Mouse (Mus musculus) lung, postnatal 10 days (tissue): ENCODE data around the gene Gm49601.
A peak's percentile ranks its signal among the peaks of the same experiment; 100 is the strongest.

Experiments
- DNase-seq: peaks from one replicate; pipeline ENCODE4 v3.0.0; 2021

Gm49601 gene

GRCm38 (mm10) chr16:18629390-18630231 is 3.4 kb upstream of the Gm49601 start, which contains the start of gene Sept5:
TSS of gene Sept5 (minus strand) at chr16:18629954.
- DNase-seq: peak; percentile 75

DNA sequence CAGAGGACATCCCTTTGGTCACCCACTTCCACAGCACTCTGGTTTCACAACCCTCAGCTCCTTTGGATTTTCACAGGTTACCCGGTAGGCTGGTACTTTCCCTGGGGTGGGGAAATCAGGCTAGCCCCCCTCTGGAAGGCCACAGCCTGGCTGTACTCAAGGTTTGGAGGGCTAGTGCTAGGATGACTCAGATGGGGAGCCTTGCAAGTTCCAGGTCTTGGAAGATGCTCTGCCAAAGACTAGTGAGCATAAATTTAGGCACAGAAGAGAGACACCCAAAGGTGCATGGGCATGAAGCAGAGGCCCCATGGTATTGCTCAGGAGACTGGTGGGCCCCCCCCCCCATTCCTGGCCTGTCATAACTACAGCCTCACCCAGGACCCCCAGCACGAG is 2.7 kb upstream of the Gm49601 start:
- DNase-seq: no peak

DNA sequence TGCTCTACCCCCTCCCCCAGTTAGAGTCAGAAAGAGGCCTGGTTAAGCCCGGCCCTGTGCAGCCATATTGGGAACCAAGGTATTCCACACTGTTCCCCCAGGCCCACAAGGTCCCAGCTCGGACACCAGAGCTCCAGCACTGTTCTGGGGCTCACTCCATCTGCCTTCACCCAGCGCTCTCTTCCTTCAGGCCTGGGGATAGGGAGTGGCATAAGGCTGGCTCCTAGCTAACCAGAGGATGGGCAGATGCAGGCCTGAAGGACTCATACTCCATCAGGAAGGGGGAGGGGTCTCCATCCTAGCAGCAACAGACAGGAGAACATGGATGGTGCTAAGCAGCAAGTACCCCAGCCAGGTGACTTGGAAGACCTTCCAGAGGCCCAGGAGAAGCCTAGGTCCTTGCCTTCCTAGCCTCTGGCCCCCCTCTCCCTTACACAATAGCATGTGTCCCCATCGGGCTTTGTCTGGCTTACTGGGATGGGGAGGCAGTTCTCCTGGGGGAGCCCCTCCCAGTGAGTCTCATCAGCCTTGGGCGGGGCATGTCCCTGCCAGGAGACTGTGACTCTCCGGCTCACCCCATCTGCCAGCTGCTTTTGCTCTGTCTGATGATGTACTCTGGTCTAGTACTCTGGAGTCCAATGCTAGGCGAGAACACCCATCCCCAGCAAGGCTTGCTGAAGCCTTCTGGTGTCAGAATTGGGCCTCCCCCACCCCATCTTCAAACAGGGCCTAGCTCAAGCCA is 2.1 kb upstream of the Gm49601 start:
- no peak for DNase-seq

DNA sequence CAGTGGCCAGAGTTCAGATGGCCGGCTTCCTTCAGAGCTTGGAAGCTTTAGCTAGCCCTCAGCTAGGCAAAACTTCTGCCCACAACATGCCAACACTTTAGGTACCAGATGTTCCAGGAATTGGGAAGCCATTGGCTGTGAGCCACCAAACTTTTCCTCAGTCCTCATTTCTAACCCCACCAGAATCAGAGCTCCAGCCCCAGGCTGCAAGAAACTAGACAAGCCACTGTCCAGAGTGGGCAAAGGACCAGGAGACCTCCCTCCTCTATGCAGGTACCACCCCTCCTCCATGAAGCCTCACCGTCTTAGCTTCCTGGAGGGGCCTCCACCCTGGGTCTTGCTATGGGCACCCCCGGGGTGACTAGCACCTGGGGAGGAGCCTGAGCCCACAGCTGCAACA is 936 bp upstream of the Gm49601 start:
- DNase-seq: no peak

GRCm38 (mm10) chr16:18625791-18626311 is 376 bp downstream of the Gm49601 start:
- DNase-seq: no peak

- no peak for DNase-seq
Observed at GRCm38 (mm10) chr16:18625097-18625496, 1.1 kb downstream of the Gm49601 start.

- no peak for DNase-seq
Observed at GRCm38 (mm10) chr16:18624641-18625040, 1.6 kb downstream of the Gm49601 start.

DNA sequence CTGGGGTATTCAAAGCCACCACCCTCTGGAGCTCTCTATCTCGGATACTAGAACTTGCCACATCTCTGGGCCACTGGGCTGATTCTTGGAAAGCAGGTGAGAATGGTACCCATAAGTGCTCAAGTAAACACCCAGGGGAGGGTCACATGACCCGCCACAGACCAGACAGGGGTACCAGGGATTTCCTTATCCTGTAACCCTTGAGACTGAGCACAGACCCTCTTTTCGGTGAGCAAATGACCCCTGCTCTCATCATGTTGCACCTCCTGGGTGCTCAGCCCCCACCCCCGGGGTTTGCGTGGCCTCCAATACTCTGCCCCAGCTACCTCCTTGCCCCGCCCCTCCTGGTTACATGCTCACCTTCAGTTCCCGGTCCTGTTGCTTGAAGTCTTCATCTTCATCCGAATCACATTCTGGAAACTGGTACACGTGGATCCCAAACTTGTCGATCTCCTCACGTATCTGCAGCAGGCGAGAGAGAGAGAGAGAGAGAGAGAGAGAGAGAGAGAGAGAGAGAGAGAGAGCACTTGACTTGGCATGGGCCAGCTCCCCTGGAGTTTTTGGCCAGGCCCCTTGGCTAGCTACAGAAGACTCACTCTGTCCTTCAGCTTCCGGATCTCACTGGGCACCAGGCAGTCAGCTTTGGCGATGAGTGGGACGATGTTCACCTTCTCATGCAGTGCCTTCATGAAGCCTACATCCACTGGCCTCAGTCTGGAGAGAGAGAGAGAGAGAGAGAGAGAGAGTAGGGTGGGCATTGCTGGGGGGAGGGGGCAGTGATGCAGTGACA is 2.3 kb downstream of the Gm49601 start:
- no peak for DNase-seq

DNA sequence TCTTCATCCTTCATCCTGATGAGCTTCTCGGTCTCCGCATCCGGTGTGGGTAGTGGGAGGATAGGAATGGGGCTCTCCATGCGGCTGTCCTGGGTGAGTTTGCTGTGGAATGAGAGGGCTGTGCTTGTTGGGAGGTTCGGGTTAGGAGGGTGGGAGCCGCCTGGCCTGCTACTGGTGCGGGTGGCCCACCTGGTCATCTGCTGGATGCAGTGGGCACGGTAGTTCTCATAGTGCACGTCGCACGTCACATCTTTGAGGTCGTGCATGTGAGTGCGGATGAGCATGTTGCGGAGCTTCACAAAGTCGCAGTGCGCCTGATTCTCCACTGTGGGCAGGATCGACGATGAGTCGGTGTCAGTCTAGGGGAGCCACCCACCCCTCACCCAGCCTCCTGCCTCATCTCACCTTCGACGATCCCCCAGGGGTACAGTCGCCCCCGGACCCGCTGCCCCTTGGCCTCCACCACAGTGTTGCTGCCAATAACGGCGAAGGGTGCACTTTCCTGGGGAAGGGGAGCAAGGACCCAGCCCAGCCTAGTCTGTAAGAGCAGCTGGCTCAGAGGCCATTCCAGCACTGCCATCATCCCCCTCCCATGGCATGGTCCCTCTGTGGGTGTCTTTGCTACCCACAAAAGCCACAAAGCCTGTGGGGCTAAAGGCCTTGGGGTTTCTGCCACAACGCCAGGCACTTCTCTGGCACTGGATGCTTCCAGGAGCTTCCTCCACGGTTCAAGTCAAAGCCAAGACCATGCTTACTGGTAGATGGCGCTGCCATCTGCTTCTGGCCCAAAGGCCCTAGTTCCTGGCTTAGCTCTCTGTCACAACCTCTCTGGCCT is 3.1 kb downstream of the Gm49601 start:
- no peak for DNase-seq

GRCm38 (mm10) chr16:18622019-18622418 is 4.2 kb downstream of the Gm49601 start, which contains the start of gene Gp1bb:
TSS of gene Gp1bb (minus strand) at chr16:18622403.
- no peak for DNase-seq

- no peak for DNase-seq
Observed at GRCm38 (mm10) chr16:18621362-18622001, 4.7 kb downstream of the Gm49601 start.

DNA sequence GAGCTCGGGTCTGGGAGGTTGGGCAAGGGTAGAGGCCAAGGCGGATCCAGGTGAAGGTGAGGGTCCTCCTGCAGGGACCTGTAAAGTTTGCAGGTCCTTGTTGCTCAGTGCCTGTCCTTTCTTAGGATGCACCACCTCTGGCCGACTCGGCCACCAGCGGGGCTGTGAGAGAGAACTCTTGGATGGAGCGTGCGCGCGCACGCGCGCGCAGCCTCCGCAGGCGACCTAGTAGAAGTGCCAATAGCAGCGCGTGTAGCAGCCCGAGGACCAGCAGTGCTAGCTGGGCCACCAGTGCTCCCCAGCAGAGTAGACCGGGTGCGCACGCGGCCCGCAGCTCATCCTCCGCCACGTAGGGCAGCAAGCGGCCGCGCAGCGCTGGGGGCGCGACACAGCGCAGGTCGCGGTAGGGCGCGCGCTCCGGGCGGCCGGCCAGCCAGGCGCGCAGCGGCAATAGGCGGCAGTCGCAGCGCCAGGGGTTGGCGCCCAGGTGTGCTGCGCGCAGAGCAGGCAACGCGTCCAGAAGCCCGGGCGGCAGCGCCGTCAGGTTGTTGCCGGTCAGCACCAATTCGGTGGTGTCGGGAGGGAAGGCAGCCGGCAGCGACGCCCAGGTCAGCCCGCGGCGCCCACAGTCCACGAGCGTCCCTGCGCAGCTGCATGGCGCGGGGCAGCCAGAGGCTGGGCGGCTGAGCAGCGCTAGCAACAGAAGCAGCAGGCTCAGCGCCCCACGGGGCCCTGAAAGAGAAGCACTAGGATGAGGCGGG is 5.4 kb downstream of the Gm49601 start:
- no peak for DNase-seq

DNA sequence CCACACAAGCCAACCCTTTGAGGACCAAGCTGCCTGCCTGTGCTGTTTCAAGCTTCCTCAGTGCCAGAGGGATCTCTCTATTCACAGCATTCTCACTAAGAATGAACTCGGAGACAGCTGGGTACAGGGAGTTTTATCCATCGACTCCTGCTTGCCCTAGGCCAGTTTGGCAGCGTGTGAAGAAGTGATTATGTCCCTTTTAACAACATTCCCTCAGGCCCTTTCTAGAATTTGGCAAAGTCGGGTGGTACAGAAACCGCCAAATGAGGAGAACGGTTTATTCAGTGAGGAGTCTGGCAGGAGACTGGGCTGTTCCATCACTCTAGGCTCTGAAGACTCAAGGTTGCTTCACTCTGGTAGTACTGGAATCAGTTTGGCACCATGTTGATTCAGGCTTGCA is 6.0 kb downstream of the Gm49601 start:
- DNase-seq: no peak

DNA sequence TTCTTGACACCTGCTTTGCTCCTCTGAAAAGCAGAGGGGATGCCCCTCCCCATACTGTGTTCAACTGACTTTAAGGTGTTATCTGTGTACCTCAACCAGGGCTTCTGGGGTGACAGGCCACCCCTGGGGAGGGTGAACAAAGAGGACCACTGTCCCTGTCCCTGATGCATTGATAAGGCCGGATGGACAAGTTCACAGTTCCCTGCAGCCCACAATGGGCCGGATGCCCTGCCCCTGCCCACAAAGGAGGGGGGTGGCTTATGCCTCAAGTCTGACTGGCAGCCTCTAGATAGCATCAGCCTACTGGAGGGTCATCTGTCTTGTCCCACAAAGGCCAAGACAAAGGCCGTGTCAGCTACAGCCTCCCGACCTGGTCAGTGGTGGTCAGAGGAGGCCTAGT is 7.1 kb downstream of the Gm49601 start:
- DNase-seq: peak; percentile 60

- DNase-seq: no peak
Observed at GRCm38 (mm10) chr16:18618297-18618696, 7.9 kb downstream of the Gm49601 start.

GRCm38 (mm10) chr16:18617370-18618065 is 8.7 kb downstream of the Gm49601 start:
- DNase-seq: peak; percentile 90

- no peak for DNase-seq
Observed at GRCm38 (mm10) chr16:18613301-18613700, 12.9 kb downstream of the Gm49601 start.

GRCm38 (mm10) chr16:18611752-18612151 is 14.5 kb downstream of the Gm49601 start:
- DNase-seq: peak; percentile 59

GRCm38 (mm10) chr16:18609099-18609498 is 17.1 kb downstream of the Gm49601 start:
- no peak for DNase-seq

- peak; percentile 61 for DNase-seq
Observed at GRCm38 (mm10) chr16:18608226-18608625, 18.0 kb downstream of the Gm49601 start.
